Mouse (Mus musculus): ENCODE results near the gene Gm3373.
"Not testable (repeated sequence)": the region's sequence is repeated elsewhere in the genome, so short reads cannot be mapped to it uniquely, and the experiment has no call there.

Gene Gm3373

DNA sequence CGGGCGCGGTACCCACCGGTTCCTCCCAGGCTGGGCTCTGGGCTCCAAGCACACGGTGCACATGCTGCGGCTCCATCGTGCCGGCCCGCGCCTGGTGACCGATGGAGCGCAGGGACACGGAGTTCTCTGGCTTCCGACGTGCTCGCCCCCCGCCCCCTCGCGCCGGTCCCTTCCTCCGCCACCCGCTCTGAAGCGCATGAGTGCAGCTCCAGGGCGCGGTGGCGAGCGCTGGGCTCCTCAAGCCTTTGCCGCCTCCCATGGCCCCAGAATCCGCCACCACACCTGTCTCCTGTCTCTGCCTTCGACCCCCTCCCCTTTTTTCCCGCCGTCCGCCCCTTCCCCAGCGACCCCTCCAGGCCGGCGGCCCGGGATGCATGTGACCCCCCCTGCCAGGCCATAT is at the start of gene Gm3373:
TSS of gene Gm3373 (minus strand) at position 101 of the 400 bp plus-strand sequence.
- DNase-seq (ENCODE audit: low spot score in 2 of 2), result not testable (repeated sequence)

DNA sequence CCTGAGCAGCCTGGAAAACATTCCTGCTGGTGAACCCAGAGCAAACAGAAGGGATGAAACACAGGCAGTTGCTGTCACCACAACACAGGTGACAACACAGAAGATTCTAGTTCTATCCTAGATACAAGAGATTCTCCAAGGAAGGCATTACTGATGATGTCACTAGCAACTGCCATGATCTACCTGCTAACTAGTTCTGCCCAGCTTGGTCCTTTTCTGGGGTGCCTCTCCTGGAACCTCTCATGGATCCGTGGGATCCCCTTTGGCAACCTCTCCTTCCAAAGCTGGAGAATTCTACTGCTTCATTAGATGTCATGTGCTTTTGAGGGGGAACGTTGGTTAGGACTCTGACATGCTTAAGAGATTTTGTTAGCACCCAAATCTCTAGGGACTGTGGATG is 54.0 kb downstream of the Gm3373 start, which contains the start of gene Gm9603:
TSS of gene Gm9603 (minus strand) at position 101 of the 400 bp plus-strand sequence.
- not testable (repeated sequence) for DNase-seq (ENCODE audit: low spot score in 2 of 2)

All from frontal cortex, postnatal 10 days (tissue).